Mouse (Mus musculus) lung, postnatal 0 days (tissue): ENCODE measurements around the gene Gm14409. TPM values are rescaled to one million over a fixed set of nuclear protein-coding genes. Genes with fewer than 3 reads are reported as not detected.

Experiments used
- polyA plus RNA-seq: library from polyadenylated mRNA; unstranded; fragments of >200 nt; fragmentation: Nextera tagmentation; extraction: Ambion mirVana; gene quantifications from 2 replicates; pipeline ENCODE4 v1.2.1, GENCODE M21; 2015

The Gm14409 gene
- polyA plus RNA-seq, 1 experiment from 2014 or later = not detected

Other genes with a start within 250 kb of the Gm14409 start
- gene Gm14401, start 192.7 kb downstream of the Gm14409 start, polyA plus RNA-seq = not detected in 2 replicates
- 24.3 and 27.6 TPM in 2 replicates for gene Gm14410, start 60.6 kb downstream of the Gm14409 start, polyA plus RNA-seq
- gene Gm14412, start 57.3 kb upstream of the Gm14409 start, polyA plus RNA-seq = 0.07 and 0.14 TPM in 2 replicates
- gene Gm14418, start 131.3 kb upstream of the Gm14409 start, polyA plus RNA-seq = 11.0 and 12.7 TPM in 2 replicates
- 9.6 and 10.0 TPM in 2 replicates for gene Zfp970, start 197.7 kb upstream of the Gm14409 start, polyA plus RNA-seq
- 7.6 and 8.2 TPM in 2 replicates for gene Gm14403, start 231.2 kb upstream of the Gm14409 start, polyA plus RNA-seq